Mouse (Mus musculus) thymus, postnatal 0 days (tissue): ENCODE measurements at regions not wholly inside any gene's neighbourhood (a gene's known extent, or its start where the extent isn't known, plus 50 kb on each side); places are given as distances from the start of the nearest gene placed in this dataset.

Experiments used
- DNase-seq: peaks from one replicate; pipeline ENCODE4 v3.0.0-alpha.2; 2015; ENCODE audit warnings: low spot score

GRCm38 (mm10) chr7:83144018-83144417, 276.9 kb downstream of the Mex3b start:
- no peak for DNase-seq

DNA sequence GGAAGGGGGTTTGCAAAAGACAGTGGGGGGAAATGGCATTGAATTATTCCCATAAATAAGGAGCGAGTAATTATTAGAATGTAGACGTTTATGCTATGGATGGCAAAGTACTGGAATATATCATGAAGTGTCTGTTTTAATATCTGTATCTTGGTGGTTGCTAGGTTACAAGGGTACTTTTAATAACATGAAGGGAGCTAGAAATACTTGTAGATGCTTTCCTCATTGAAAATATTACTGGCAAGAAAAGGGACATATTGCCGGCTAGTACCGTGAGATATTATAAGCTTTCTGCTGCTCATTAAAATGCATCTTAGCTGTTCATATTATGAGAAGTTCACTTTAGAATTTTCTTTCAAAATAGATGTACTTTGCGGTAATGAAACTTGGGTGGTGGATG, 278.4 kb downstream of the Mex3b start:
- DNase-seq, result no peak

DNA sequence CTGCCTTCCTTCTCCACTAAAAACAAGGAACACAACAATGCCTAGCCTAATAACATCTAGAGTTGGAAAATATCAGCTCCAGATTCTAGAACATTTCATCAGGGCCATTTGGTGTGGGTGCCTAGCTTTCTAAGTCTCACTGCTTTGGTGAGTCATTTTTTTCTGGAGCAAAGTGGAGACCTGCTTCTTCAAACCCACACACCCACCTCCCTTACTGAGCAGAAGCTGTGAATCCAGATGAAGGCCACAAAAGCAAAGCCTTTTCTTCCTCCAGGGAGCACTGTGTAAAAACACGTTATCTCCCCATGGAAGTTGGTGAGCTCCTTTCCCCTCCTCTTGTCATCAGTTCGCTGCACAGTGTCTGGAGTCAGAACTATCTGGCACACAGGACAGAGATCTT, 294.1 kb downstream of the Mex3b start:
- DNase-seq, result no peak

DNA sequence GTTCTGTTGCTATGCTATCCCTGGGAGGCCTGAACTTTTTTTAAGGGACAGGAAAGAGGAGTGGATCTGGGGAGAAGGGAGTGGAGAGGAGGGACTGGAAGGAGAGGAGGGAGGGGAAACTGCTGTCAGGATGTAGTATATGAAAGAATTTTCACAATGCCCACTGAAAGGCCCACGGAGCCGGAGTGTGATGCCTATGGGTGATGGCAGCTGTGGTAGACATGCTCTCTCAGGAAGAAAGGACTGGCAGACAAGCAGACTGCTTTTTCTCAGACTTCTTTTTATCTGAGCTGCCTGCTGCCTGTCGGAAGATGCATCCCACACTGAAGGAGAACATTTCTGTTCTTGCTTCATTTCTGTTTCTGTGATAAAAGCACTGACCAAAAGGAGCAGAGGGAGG, 295.7 kb downstream of the Mex3b start:
- DNase-seq, result no peak

DNA sequence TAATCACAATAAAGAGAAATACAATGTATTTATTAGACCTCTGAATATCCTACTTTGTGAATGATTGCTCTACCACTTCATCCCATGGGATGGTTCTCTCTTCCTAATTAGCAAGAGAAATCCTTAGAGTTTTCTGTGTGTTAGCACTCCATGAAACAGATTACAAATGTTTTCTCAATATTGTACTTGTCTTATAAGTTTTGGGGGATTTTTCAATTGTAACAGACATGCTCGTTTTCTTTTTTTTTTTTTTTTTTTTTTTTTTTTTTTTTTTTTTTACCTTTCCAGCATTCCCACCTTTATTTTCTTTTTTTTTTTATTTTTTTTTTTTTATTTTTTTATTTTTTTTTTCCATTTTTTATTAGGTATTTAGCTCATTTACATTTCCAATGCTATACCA, 312.3 kb downstream of the Mex3b start:
- DNase-seq, result no peak

- DNase-seq, result no peak
Measured at GRCm38 (mm10) chr7:83186341-83186740, 319.2 kb downstream of the Mex3b start.

DNA sequence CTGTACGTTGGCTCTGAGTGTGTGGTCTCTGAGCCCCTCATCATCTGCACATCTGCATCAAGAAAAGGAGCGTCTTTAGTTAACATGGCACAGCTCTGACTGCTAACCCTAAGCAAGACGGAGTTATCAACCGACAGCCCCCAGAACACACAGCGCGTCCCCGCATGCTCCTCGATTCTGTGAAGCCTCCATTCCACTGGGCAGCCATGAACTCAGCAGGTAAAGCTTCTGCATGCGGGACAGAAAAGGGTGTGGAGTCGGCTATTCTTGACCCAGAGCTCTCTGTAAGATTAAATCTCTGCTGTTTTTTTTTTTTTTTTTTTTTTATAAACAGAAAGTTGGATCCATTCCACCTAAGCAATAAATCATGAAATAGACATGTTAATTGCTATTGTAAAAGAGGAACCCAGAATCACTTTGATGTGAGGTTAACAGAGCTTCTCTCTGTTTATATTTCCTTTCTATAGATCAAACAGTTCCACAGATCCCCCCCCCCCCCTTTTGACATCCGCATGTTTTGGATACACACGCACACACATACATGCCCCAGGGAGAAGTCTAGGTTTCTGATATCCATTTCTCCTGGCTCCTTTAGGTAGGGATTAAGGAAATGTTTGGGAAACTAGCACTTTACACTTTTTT, 328.9 kb downstream of the Mex3b start:
- DNase-seq, result no peak

- DNase-seq, result no peak
Measured at GRCm38 (mm10) chr7:83197490-83197889, 330.4 kb downstream of the Mex3b start.

- no peak for DNase-seq
Measured at GRCm38 (mm10) chr7:83201126-83201686, 334.1 kb downstream of the Mex3b start.

GRCm38 (mm10) chr7:83201768-83202493, 334.8 kb downstream of the Mex3b start:
- DNase-seq, result no peak

- DNase-seq, result no peak
Measured at GRCm38 (mm10) chr7:83203311-83204012, 336.3 kb downstream of the Mex3b start.

DNA sequence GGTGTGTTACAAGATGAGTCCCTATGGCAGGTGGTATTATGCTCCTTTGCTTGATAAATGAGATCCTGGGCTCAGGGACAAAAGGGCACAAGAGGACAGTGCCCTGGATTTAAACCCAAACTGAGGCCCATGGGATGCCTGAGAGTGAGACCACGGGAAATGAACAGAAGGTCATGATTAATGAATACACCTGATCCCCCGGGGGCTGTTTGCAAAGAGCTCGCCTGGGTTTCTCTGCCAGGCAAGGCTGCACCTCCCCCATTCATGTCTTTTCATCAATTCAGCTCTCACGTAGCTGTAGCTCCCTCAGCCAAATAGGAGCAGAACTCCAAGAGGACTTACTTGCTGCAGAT, 336.9 kb downstream of the Mex3b start:
- no peak for DNase-seq

- DNase-seq, result no peak
Measured at GRCm38 (mm10) chr7:83204701-83205100, 337.6 kb downstream of the Mex3b start.

DNA sequence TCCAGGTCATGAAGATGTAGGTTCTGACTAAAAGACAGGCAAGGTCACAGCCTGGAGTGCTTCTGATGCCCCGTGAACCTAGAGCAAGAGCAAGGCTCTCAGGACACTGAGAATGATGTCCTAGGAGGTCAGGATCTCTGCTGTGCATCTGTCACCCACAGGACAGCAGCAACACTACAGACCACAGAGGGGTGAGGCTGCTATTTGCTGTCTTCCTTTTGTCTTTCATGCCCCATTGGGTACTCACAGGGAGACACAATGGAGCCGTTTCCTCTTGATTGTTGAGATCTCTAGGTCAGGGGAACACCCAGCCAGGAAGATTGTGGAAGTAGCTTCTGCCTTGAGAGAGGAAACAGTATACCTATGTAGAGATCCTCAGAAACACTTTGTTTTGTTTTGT, 339.9 kb downstream of the Mex3b start:
- DNase-seq, result no peak

- DNase-seq, result no peak
Measured at GRCm38 (mm10) chr7:83211611-83212010, 344.5 kb downstream of the Mex3b start.

DNA sequence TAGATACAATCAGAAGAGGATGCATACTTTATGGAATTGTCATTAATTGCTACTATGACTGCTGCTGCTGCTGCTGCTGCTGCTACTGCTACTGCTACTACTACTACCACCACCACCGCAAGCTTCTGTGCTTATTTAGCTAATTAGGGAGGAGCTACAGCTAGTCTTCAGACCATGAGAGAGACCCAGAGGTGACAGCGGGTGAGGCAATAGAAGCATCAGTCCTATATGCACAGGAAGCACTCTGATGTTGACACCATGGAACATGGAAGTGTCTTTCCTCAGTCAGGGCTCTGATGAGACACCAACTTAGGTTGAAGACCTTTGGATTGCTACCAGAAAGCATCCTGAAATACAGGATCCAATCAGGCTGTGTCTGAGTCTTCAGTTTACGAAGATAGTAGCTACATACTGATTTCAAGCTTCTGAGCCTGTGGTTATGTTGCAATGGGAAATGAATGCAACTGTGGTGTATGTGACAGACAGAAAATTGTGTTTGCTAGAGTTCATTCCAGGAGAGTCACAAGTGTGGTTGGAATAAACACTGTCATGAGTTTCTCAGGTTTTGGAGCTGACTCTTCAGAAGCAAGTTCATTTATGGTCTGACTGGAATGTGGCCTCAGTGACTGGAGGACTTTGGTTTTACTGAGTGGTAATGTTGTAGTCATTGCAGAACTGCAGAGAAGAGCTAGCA, 355.0 kb downstream of the Mex3b start:
- no peak for DNase-seq

DNA sequence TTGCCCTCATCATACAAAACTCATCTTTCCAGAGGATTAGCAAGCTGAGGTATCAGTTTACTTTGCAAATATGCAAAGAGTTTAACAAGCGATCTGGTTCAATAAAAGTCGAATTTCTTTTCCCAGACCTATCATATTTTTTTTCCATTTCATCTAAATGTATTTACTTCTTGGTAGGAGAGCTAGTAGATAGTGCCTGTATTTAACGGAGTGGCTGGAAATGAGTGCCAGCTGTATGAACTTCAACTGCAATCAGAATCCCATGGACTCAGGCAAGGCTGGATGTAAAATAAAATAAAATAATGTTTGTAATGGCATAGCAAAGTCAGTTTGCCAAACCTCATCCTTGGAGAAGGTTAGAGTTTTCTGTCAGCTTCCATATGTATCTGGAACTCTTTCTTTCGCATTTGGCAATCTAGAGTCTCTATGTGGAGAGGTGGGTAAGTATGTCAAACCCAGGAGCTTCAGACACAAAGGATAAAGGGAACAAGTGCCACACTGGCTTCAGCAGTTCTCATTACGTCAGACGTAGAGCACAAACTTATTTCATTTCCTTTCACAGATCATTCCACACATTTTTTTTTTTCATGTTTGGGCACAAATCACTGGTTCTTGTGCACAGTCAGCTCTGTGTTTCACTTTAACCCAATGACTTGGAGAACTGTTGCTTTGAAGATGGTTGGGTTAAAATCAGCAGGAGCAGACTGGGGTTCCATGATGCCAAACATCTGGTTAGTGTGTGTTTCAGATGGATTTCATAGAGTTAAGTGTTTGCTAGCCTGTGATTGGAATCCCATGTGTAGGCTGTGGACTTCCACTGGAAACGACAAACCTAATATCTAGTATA, 357.2 kb upstream of the Tmc3 start:
- no peak for DNase-seq

DNA sequence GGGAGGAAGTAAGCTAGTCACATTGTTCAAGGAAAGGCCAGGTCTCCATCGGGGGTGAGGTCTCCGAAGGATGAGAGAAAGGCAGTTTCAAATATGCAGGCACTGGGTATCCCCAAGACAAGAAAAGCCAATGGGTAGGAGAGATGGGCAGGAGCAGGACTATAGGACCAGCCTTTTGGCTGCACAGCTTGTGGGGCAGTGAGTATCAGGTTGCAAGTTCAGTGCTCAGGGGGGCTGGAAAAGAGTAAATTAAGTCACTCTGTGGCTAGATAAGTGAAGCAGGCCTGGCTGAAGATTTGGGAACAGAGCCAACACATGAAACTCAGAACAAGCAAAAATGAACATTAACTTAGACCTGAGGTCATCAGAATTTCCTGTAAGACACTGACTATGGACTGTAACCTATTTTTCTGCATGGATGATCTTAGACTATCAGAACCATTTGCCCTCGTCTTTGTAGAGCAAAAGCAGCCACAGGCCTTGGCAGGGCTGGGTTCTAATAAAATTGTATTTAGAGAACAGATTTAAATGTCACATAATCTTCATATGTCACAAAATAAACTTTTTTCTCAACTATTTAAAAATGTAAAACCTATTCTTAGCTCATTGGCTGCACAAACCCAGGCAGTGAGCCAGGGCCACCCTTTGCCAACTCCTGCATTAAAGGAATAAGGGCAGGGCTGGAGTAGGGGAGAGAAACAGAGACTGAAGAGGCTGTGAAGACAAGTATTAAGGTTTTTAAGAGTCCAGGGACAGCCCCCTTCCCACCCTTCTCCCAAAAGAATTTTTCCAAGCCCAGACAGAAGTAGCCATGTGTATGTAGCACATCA, 354.0 kb upstream of the Tmc3 start:
- no peak for DNase-seq

GRCm38 (mm10) chr7:83235659-83236058, 349.1 kb upstream of the Tmc3 start:
- DNase-seq, result no peak

DNA sequence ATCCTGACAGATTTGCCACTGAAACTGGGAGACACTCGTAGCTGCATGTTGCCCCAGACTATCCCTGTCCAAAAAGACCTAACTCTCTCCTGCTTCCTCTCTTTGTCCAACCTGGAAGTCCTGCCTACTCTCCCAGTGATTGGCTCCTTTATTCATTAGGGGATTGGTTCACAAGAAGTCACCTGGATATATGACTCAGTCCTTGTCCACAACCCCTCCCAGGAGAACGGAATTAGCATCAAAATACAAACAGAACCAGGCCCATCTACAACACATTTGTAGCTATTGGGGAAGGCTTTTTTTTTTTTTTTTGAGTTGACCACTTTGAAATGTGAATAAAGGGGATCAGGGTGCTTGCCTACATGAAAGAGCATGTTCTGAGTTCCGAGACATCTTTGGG, 347.4 kb upstream of the Tmc3 start:
- DNase-seq, result no peak
